Mouse (Mus musculus) Muller cell, postnatal 12 days (primary cell): ENCODE results near the gene Zeb2.

ENCODE experiments used
- DNase-seq: peaks from one replicate; pipeline ENCODE4 v3.0.0-alpha.2; 2015; ENCODE audit errors: inconsistent ontology term

Zeb2 gene

GRCm38 (mm10) chr2:44998710-44999109, 118.5 kb downstream of the Zeb2 start:
- no peak for DNase-seq

- DNase-seq: no peak
These were observed 135.5 kb downstream of the Zeb2 start for GRCm38 (mm10) chr2:44981646-44982045.

GRCm38 (mm10) chr2:44979042-44979721, 138.0 kb downstream of the Zeb2 start:
- peak; percentile 42 for DNase-seq

- DNase-seq: peak; percentile 61
These were observed 139.2 kb downstream of the Zeb2 start for GRCm38 (mm10) chr2:44978038-44978437.

- no peak for DNase-seq
These were observed 139.6 kb downstream of the Zeb2 start for GRCm38 (mm10) chr2:44977556-44977955.

- DNase-seq: no peak
These were observed 140.1 kb downstream of the Zeb2 start for GRCm38 (mm10) chr2:44977051-44977450.

- DNase-seq: no peak
These were observed 140.7 kb downstream of the Zeb2 start for GRCm38 (mm10) chr2:44976484-44976883.

GRCm38 (mm10) chr2:44973828-44974227, 143.4 kb downstream of the Zeb2 start:
- DNase-seq: no peak

GRCm38 (mm10) chr2:44970087-44970646, 147.0 kb downstream of the Zeb2 start:
- DNase-seq: no peak

- no peak for DNase-seq
These were observed 147.6 kb downstream of the Zeb2 start for GRCm38 (mm10) chr2:44969640-44970039.

- peak; percentile 88 for DNase-seq
These were observed 148.0 kb downstream of the Zeb2 start for GRCm38 (mm10) chr2:44969226-44969625.

- DNase-seq: no peak
These were observed 151.2 kb downstream of the Zeb2 start for GRCm38 (mm10) chr2:44965834-44966555.

GRCm38 (mm10) chr2:44962620-44963019, 154.6 kb downstream of the Zeb2 start:
- DNase-seq: no peak

GRCm38 (mm10) chr2:44961192-44961591, 156.0 kb downstream of the Zeb2 start:
- peak; percentile 89 for DNase-seq

GRCm38 (mm10) chr2:44960561-44960960, 156.6 kb downstream of the Zeb2 start:
- DNase-seq: no peak

- DNase-seq: peak; percentile 35
These were observed 159.8 kb downstream of the Zeb2 start for GRCm38 (mm10) chr2:44957329-44957797.

- DNase-seq: peak; percentile 93
These were observed 161.0 kb downstream of the Zeb2 start for GRCm38 (mm10) chr2:44956232-44956631.

GRCm38 (mm10) chr2:44955506-44955905, 161.7 kb downstream of the Zeb2 start:
- DNase-seq: no peak

- no peak for DNase-seq
These were observed 163.0 kb downstream of the Zeb2 start for GRCm38 (mm10) chr2:44954180-44954579.

- peak; percentile 33 for DNase-seq
These were observed 164.3 kb downstream of the Zeb2 start for GRCm38 (mm10) chr2:44952830-44953422.

GRCm38 (mm10) chr2:44951651-44952213, 165.5 kb downstream of the Zeb2 start:
- DNase-seq: no peak

GRCm38 (mm10) chr2:44944689-44945088, 172.5 kb downstream of the Zeb2 start:
- no peak for DNase-seq
